Mouse (Mus musculus): Measurements from ENCODE around the gene Ncor2.

GRCm38 (mm10) chr5:125150951-125151564 is 28.0 kb downstream of the Ncor2 start:
- TF ChIP-seq MAFK (IDR thresholded peaks at IDR 0.05; ENCODE audit: insufficient read depth, low read depth, low read length) (no peak), ZNF384 (IDR thresholded peaks at IDR 0.05; ENCODE audit: low read depth, low read length) (no peak)
